Mouse (Mus musculus): ENCODE data around the gene Adam33.
A peak's percentile ranks its signal among the peaks of the same experiment; 100 is the strongest.
"Not testable (repeated sequence)": the region's sequence is repeated elsewhere in the genome, so short reads cannot be mapped to it uniquely, and the experiment has no call there.

Adam33 gene

GRCm38 (mm10) chr2:131058672-131059071, 4.9 kb downstream of the Adam33 start:
- peak in 1 of 2 experiments; percentile 25 for DNase-seq (ENCODE audit: low spot score in 2 of 2)

DNA sequence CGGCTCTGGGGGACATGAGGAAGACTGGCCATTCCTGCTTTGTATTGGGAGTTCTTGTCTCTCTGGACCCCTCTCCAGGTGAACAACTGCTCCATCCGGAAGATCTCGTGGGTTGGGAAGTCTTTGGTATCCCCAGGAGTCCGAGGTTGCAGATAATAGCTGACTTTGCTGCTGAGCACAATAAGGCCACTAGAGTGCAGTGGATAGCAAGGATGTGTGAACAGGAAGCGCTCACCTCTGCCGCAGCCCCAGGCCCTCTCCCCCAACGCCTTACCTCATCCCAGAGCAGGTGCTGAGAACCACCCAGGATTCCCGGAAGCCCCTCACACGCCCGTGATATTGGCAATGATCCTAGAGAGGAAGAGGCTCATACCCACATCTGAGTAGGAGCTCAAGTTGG, 7.4 kb downstream of the Adam33 start:
- peak in 1 of 2 experiments; percentile 35 for DNase-seq (ENCODE audit: low spot score in 2 of 2)

GRCm38 (mm10) chr2:131055631-131056030, 8.0 kb downstream of the Adam33 start:
- DNase-seq (ENCODE audit: low spot score in 2 of 2): no peak

- DNase-seq (ENCODE audit: low spot score in 2 of 2): no peak
Measured at GRCm38 (mm10) chr2:131054646-131055264, 8.9 kb downstream of the Adam33 start.

DNA sequence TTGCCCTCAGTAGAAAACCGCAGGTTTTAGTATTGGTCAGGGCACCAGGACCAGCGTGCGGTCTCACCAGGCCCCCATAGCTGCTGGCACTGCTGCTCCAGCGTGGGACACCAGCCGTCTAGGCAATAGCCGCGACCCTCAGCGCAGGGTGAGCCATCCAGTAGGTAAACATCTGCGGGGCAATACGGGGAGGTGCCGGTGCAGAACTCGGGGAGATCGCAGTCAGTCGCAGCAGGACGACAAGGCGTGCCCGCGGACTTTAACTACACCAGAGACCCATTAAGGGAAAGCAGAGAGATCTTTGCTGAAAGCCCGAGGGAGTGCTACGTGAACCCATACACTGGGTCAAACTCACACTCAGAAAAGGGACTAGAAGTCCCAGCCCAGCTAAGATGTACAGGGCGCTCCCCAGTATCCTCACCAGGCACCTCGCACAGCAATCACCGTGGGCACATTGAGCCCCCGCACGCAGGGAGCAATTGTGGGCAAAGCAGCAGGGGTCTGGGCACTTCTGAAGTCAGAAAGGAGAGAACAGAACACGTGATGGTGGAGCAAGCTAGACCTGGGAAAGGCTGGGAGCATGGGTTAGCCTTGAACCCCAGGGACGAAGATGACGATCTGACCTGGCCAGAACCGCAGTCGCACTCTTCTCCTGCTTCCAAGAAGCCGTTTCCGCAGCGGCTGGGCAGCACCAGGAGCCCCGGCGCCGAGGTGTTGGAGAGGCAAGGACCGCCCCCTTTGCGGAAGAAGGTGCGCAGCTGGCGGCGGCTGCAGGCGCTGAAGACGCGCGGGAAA, 9.6 kb downstream of the Adam33 start:
- DNase-seq (ENCODE audit: low spot score in 2 of 2): no peak

GRCm38 (mm10) chr2:131052862-131053418, 10.7 kb downstream of the Adam33 start:
- no peak for DNase-seq (ENCODE audit: low spot score in 2 of 2)

- no peak for DNase-seq (ENCODE audit: low spot score in 2 of 2)
Measured at GRCm38 (mm10) chr2:131052043-131052442, 11.6 kb downstream of the Adam33 start.

GRCm38 (mm10) chr2:131046025-131046424, 17.6 kb downstream of the Adam33 start:
- no peak for DNase-seq (ENCODE audit: low spot score in 2 of 2)

- DNase-seq (ENCODE audit: low spot score in 2 of 2): no peak
Measured at GRCm38 (mm10) chr2:131044989-131045720, 18.5 kb downstream of the Adam33 start.

DNA sequence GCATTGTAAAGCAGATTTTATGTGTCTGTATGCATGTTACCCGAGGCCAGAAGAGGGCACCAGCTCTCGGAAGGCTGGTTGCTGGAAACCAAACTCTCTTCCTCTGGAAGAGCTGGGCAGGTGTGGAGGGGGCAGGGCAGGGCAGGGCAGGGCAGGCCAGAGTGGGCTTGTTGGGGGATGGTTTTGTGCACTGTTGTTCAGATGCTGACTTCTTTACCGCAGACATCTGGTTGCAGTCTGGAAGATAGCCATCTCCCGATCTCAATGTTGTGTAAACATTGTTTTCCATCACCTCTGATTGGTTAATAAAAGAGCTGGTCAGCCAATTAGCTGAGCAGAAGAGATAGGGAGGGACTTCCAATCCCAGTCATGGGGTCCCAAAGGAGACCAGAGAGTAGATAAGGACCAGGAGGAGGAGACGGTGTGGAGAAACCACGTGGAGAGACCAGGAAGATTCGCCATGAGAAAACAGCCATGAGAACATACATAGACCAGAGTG, 19.2 kb downstream of the Adam33 start:
- no peak for DNase-seq (ENCODE audit: low spot score in 2 of 2)

DNA sequence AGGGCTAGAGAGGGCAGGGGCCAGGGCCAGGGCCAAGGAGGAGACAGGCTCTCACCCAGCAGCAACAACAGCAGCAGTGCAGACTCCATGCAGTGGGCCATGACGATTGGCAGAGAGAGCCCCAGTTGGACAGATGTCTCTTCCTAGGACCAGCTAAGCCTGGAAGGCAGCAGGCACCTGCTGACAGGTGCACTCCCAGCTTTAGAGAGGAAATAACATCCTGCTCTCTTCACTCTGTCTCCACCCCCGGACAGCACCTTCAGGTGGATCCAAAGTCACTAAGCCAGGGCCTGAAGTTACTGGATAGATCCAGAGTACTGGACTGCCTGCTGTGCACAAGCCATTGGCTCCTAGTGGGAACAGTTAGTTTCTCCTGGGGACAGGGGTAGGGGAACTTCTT, 20.6 kb downstream of the Adam33 start, which contains the start of gene Gfra4:
Gfra4 (minus strand) TSS at position 101 of the 400 bp plus-strand sequence.
- DNase-seq (ENCODE audit: low spot score in 2 of 2): no peak

GRCm38 (mm10) chr2:131040854-131041825, 22.5 kb downstream of the Adam33 start:
- peak; percentile 76 to 81 for DNase-seq (ENCODE audit: low spot score in 2 of 2)

DNA sequence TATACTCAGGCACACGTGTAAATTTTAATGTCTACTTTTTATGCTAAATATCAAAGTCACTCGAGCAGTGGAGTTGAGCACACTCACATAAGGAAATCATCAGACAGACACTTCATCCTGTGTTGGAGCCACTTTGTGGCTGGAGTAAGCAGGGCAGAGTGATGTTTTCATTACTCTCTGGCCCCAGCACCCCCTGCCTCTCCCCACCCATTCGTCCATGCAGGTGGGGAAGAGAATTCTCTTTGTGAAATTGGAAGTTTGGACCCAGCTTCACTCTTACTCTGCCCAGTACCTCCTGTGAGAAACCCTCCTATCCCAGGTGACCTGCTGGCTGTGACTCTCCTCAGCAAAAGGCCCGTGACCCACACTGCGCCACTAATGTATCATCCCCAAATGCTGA, 24.9 kb downstream of the Adam33 start:
- no peak for DNase-seq (ENCODE audit: low spot score in 2 of 2)

DNA sequence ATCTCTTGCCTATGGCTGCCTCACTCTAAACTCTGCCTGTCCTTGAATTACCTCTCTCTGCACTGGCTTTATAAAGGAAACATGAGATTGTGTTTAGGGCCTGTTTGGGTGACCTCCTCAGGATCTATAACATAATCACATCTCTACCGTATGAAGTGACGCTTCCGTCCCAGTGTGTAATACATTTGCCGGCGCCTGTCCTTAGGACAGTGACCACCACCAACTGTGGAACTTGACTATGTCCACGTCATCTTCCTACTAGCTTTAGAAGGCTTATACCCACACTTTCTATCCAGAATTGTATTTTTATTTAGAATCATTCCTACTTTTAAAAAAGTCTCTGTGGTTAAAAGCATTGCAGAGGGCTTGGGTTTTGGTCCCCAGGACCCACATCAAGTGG, 25.4 kb downstream of the Adam33 start:
- no peak for DNase-seq (ENCODE audit: low spot score in 2 of 2)

DNA sequence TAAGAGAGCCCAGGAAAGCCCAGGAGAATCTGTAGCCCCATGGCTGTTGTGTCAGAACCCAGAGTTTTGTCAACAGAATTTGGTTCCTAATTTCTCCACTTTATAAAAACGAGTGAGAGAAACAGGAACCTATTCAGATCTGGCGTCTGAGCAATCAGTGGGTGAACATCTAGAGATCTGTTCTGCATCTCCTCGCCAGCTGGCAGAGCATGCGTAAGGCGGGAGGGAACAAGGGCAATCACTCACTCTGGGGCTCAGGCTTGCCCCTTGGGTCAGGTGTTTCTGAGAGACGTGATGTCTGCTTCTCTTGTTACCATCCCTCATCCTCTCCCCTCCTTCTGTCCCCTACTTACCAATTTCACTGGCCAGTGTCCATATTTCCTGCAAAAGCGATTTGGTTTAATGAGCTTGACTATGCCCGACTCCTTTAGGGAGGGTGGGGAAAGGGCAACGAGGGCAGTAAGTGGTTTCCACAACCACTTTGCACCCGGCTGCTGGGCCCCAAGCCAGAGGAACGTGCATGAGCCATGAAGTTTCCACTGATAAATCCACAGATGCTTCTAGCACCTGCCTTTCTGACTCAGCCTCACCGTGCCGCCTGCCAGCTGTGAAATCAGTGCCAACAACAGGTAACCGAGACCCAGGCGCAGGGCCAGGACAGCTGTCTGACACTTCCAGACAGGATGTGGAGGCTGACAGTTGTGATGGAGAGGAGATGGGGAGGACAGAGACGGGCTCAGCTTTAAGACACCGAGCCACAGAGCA, 26.2 kb downstream of the Adam33 start:
- DNase-seq (ENCODE audit: low spot score in 2 of 2): peak in 1 of 2 experiments; percentile 57

- no peak for DNase-seq (ENCODE audit: low spot score in 2 of 2)
Measured at GRCm38 (mm10) chr2:131036757-131037156, 26.9 kb downstream of the Adam33 start.

GRCm38 (mm10) chr2:131036343-131036742, 27.3 kb downstream of the Adam33 start:
- DNase-seq (ENCODE audit: low spot score in 2 of 2): no peak

- DNase-seq (ENCODE audit: low spot score in 2 of 2): not testable (repeated sequence)
Measured at GRCm38 (mm10) chr2:131031406-131031805, 32.2 kb downstream of the Adam33 start.

GRCm38 (mm10) chr2:131030998-131031397, 32.6 kb downstream of the Adam33 start:
- DNase-seq (ENCODE audit: low spot score in 2 of 2): no peak

- no peak for DNase-seq (ENCODE audit: low spot score in 2 of 2)
Measured at GRCm38 (mm10) chr2:131030561-131030960, 33.1 kb downstream of the Adam33 start.
